Mouse (Mus musculus) gastrocnemius, postnatal 25 days (tissue): ENCODE measurements around the gene Fam3b. TPM values are rescaled to one million over a fixed set of nuclear protein-coding genes. Genes with fewer than 3 reads are reported as not detected.

ENCODE experiments used
- DNase-seq: peaks from one replicate; pipeline ENCODE4 v3.0.0; 2022
- long read RNA-seq, 2 experiments: library from polyadenylated mRNA; stranded (forward); transcript quantifications; one replicate each; pipeline ENCODE4 v2.0.0; 2021
- total RNA-seq, 2 experiments: library from RNA; stranded (reverse); gene quantifications; 1 replicate in 1 of 2; 2 replicates in 1 of 2; pipeline ENCODE4 v1.2.3; 2021

Gene Fam3b
- total RNA-seq: not detected
- long read RNA-seq, experiment 1: 0 reads
- long read RNA-seq, experiment 2: 0 reads

- no peak for DNase-seq
Measured at GRCm38 (mm10) chr16:97514099-97514940, at the start of gene Fam3b. Fam3b (minus strand) TSS chr16:97514816.

- DNase-seq: no peak
Measured at GRCm38 (mm10) chr16:97544340-97544739, 29.7 kb upstream of the Fam3b start.

DNA sequence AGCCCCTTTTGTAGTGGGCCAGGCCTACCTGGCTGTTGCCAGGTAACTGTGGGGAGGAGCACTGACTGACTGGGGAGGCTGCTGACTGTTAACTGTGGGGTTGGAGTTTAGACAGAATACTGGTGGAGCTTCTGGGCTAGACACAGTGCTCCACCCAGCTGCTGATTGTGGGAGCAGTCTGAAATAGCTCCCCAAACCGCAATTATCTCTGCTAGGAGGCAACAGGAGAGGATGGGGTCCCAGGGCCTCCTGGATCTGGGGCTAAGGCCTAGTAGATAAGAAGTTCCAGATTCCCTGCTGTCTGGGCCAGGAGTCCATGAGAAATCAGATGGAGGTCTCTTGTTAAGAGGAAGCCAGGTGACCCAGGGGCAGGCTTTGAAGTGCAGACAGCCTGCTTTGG is 22.2 kb upstream of the Fam3b start:
- no peak for DNase-seq

- DNase-seq: peak; percentile 43
Measured at GRCm38 (mm10) chr16:97535808-97536413, 21.3 kb upstream of the Fam3b start.

DNA sequence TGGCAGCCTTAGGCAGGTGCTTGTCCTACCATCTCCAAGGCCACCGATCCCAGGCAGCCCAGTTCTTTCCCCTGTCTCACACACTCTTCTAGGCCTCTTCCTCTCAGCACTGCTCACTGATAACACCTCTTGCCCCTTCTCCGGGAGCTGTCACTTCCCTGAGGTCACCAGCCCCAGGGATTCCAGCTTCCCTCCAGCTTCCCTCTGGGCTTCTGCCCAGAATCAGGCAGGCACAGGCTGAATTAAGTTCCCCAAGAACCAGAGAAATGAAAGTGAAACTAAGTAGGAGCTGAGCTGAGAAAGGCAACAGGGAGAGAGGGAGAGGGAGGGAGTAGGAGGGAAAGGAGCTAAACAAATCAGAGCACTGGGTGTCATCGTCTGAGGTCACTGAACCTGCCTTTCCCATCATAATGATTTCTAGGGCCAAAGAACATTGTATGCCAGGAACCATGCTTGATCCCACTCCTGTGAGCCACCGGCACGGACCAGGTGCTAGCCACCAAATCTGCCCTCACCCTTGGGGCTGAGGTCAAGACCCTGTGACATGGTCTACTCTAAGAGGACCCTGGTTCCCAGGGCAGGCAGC is 20.4 kb upstream of the Fam3b start:
- DNase-seq: peak; percentile 30

- DNase-seq: no peak
Measured at GRCm38 (mm10) chr16:97534448-97534847, 19.8 kb upstream of the Fam3b start.

- no peak for DNase-seq
Measured at GRCm38 (mm10) chr16:97533751-97534150, 19.1 kb upstream of the Fam3b start.

GRCm38 (mm10) chr16:97533126-97533525 is 18.5 kb upstream of the Fam3b start:
- DNase-seq: no peak

- DNase-seq: no peak
Measured at GRCm38 (mm10) chr16:97529241-97529640, 14.6 kb upstream of the Fam3b start.

DNA sequence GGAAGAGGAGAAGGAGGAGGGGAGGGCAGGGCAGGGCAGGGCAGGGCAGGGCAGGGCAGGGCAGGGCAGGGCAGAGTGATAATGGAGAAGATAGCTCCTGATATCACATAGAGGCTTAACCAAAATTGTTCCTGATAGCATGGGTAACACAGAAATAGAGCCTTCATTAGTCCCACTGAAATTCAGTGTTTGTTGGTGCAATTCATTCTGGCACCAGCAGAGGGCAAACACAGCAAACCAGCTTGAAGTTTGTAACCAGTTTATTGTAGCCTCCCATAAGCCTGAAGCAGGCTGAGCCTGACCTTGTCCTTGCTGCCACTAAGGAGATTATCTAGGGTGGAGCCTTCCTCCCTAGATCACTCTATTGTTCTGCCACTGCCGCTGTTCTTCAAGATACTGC is 8.4 kb upstream of the Fam3b start:
- DNase-seq: no peak

DNA sequence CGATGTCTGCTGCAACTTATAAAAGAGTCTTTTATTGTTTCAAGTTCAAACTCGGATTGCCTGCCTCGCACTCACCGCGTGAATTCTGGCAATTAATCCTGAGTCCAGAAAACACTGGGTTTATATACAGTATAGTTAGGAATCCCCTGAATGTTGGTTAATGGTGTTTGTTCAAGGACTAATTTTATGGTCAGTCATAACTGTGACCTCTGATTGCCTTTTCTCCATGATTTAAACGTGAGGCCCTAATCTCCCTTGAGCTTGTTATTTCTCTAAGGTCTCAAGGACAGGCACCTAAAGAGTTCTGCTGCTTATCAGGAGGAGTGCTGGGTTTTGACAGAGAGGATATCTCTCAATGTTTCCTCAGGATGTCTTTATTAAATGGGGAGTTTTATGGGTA is 7.4 kb upstream of the Fam3b start:
- no peak for DNase-seq

GRCm38 (mm10) chr16:97516341-97516740 is 1.7 kb upstream of the Fam3b start:
- DNase-seq: no peak

DNA sequence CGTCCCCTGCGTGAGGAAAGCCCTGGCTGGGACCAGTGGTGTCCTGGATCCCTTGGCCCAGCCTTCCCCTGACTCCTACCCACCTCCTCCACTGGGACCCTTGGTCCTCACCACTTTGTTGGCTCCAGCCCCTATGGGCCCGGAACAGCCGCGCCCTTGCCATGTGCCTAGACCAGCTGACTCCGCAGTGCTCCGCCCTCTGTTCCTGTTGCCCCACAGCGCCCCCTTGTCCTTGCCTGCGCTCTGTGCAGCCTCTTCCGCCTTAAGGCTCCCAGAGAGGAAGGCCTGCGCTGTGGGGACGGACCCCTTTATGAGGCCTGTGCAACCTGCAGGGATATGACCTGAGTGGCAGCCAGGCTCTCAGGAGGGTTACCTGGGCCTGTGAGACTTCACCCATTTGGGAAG is 2.3 kb downstream of the Fam3b start:
- DNase-seq: no peak

- no peak for DNase-seq
Measured at GRCm38 (mm10) chr16:97511495-97511894, 3.1 kb downstream of the Fam3b start.

DNA sequence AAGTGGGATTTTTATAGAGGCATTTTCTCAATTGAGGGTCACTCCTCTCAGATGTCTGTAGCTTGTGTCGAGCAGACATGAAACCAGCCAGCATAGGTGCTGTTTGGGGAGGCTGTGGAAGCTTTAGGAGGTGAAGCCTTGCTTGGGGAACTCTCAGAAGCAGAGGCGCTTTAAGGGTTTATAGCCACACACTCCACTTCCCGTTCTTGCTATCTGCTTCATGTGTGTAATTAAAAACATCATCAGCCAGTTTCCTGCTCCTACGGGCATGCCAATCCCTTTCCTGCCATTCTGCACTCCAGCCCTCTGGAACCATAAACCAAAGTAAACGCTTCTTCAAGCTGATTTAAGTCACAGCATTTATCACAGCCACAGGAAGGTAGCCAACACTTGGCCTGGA is 3.8 kb downstream of the Fam3b start:
- DNase-seq: no peak

DNA sequence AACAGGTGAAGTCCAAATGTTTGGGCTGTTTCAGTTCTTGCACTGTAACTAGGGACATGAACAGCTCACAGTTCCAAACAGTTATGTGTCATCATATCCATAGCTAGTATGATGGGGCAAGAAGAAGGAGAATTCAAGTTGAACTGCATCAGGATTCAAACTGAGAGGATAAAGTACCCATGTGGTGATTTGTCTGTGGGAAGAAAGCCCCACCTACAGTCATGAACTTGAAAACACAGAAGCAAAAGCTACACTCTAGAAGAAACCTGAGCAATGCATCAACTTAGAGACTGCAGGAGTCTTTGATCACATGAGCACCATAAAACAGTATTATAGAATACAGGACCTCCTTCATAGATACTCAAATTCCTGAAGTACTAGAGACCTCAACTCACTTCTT is 6.8 kb downstream of the Fam3b start:
- DNase-seq: no peak

- no peak for DNase-seq
Measured at GRCm38 (mm10) chr16:97504793-97505192, 9.8 kb downstream of the Fam3b start.

- DNase-seq: no peak
Measured at GRCm38 (mm10) chr16:97503849-97504248, 10.8 kb downstream of the Fam3b start.

DNA sequence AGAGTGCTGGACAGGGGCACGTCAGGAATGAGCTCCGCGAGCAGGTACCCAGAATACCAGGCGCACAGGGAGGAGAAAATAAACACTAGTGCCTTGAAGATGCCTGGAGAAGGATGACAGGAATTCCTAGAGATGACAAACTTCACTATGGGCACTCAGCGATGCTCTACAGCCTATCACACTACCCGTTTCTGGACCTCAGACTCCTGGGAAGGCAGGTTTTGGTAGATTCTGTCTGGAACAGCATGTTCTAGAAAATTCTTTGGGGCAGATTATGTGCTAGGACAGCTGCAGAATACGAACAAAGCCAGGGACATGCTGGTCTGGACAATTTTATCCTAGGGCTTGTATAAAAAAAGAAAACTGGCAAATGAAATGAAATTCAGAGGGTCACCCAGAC is 13.7 kb downstream of the Fam3b start:
- DNase-seq: no peak

DNA sequence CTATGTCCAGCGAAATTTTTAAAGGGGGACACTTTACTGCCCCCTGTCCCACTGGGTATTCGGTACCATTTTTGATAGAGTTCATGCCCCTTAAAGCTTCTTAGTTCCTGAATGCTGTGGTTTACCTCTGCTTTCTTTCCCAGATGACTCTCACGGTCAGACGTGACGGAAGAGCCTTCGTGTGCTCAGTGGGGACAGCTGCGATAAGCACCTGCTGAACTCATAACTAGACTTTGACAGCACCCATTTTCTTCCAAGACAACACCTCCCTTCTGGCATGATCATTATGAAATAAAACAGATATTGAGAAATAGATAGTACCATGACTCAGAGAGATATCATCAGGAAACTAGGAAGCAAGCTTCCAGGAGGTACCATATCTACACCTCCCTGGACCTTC is 15.2 kb downstream of the Fam3b start:
- DNase-seq: no peak

DNA sequence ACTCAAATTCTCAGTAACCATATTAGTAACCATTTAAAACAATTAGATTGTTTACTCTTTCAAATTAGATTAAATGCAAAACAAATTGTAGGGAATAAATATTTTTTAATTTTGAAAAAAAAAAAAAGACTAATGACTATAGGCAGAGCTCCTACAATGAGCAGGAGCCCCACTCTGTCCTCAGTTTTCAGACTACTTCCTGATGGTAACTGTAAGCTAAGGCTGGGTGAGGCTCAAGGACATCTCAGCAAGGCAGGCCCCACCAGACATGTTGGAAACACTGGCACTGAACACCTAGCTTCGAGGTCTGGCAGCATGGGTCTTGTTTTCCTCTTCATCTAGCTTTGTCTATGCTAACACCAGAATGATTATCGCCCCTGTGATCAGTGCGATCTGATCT is 16.5 kb downstream of the Fam3b start:
- DNase-seq: no peak

GRCm38 (mm10) chr16:97497682-97498081 is 16.9 kb downstream of the Fam3b start:
- DNase-seq: no peak

GRCm38 (mm10) chr16:97496026-97496425 is 18.6 kb downstream of the Fam3b start:
- no peak for DNase-seq
